Mouse (Mus musculus) CH12F3 (cell line): ENCODE measurements around the gene Serpinb6d.

ENCODE experiments used
- in situ Hi-C: fragments of 300-500 bp; cut with MboI; formaldehyde crosslinking; loops from 2 replicates; pipeline ENCODE4 v1.14.3; 2020; ENCODE audit warnings: low sequenced_read_pairs

The Serpinb6d gene

GRCm38 (mm10) chr13:33661105-33661504 lies at the start of gene Serpinb6d:
Serpinb6d (plus strand) TSS chr13:33661405.
- in situ Hi-C loops = no loop called here

GRCm38 (mm10) chr13:33622921-33623320 lies 38.3 kb upstream of the Serpinb6d start:
- in situ Hi-C loops = no loop called here

GRCm38 (mm10) chr13:33642540-33642939 lies 18.7 kb upstream of the Serpinb6d start:
- in situ Hi-C loops = no loop called here

- in situ Hi-C loops = no loop called here
Measured at GRCm38 (mm10) chr13:33662550-33662949, 1.3 kb downstream of the Serpinb6d start.

- in situ Hi-C loops = no loop called here
Measured at GRCm38 (mm10) chr13:33720296-33720695, 59.1 kb downstream of the Serpinb6d start.
